Mouse (Mus musculus) C2C12 (cell line): ENCODE results near the gene Dhdh.

Experiments used
- CEBPB ChIP-seq: IDR thresholded peaks from one replicate; pipeline ENCODE4 v1.6.1; 2011; ENCODE audit warnings: low read depth, mild to moderate bottlenecking, control low read depth, moderate library complexity
- CTCF ChIP-seq: IDR thresholded peaks from one replicate; pipeline ENCODE4 v1.5.1; 2011; ENCODE audit not compliant: control insufficient read depth, insufficient read depth, insufficient read length
- USF1 ChIP-seq: IDR thresholded peaks from one replicate; pipeline ENCODE4 v1.6.1; 2011; ENCODE audit warnings: low read depth, mild to moderate bottlenecking, control low read depth, moderate library complexity

- TF ChIP-seq CTCF (no peak), CEBPB (no peak), USF1 (no peak)
Observed at GRCm38 (mm10) chr7:45435038-45435437, 53.6 kb downstream of the Dhdh start.
